Mouse (Mus musculus): ENCODE data around the gene Il24.
A peak's percentile ranks its signal among the peaks of the same experiment; 100 is the strongest.

DNA sequence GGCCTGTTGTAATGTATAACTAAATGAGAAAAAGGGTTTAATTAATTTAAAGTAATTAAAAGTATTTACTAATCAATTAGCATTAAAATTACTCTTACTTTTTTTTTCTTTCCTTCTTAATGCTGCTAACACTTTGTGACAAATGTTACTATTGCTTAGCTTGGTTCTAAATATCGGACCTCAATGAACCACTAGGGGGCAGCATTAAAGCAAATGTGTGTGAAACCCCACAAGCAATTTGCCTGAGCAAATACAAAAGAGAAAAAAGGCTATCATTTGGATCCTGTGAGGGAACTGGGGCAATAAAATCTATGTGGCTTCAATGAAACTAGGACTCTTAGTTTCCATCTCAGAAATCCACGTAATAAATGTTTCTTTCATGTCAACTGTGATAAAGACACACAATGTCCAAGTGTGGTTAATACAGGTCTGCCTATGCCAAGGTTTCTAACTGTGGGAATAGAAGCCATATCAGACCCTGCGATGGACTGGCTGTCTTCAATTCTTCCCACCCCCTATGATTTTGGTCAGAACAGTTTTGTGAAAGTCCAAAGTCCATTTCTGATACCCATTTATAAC is 10.2 kb downstream of the Il24 start:
- TF ChIP-seq CTCF (IDR thresholded peaks at IDR 0.05; ENCODE audit: borderline replicate concordance, extremely low read depth, insufficient read depth, insufficient read length) (peak; percentile 63), POLR2A (IDR thresholded peaks at IDR 0.05; ENCODE audit: borderline replicate concordance, extremely low read depth, insufficient read depth, insufficient read length, poor library complexity, severe bottlenecking) (no peak)
